Mouse (Mus musculus) embryonic facial prominence, embryonic 13.5 days (tissue): ENCODE measurements at regions not wholly inside any gene's neighbourhood (a gene's known extent, or its start where the extent isn't known, plus 50 kb on each side); places are given as distances from the start of the nearest gene placed in this dataset.

Experiments
- ATAC-seq: fragments of 200-750 bp; cut with Nextera tagmentation; 2 replicates; pipeline ENCODE4 v1.8.0; 2017; ENCODE audit warnings: low read depth; ENCODE audit not compliant: insufficient number of reproducible peaks, insufficient read depth, low FRiP score, low TSS enrichment
- H3K27ac ChIP-seq: fragments of 300-500 bp; sonication (generic); 2 replicates; pipeline ENCODE4 v1.5.1; 2015; ENCODE audit warnings: moderate library complexity, mild to moderate bottlenecking, inconsistent platforms
- H3K27me3 ChIP-seq: fragments of 300-500 bp; sonication (generic); 2 replicates; pipeline ENCODE4 v1.6.1; 2015; ENCODE audit warnings: mild to moderate bottlenecking, inconsistent platforms
- H3K36me3 ChIP-seq: fragments of 300-500 bp; sonication (generic); 2 replicates; pipeline ENCODE4 v1.6.1; 2015; ENCODE audit warnings: mild to moderate bottlenecking, inconsistent platforms
- H3K4me1 ChIP-seq: fragments of 300-500 bp; sonication (generic); 2 replicates; pipeline ENCODE4 v1.6.1; 2015; ENCODE audit warnings: inconsistent platforms
- H3K4me2 ChIP-seq: fragments of 300-500 bp; sonication (generic); 2 replicates; pipeline ENCODE4 v1.6.1; 2015; ENCODE audit warnings: moderate library complexity, mild to moderate bottlenecking, inconsistent platforms
- H3K4me3 ChIP-seq: fragments of 300-500 bp; sonication (generic); 2 replicates; pipeline ENCODE4 v1.5.1; 2015; ENCODE audit warnings: mild to moderate bottlenecking, inconsistent platforms
- H3K9ac ChIP-seq: fragments of 300-500 bp; sonication (generic); 2 replicates; pipeline ENCODE4 v1.6.1; 2015; ENCODE audit warnings: mild to moderate bottlenecking, inconsistent platforms
- H3K9me3 ChIP-seq: fragments of 300-500 bp; sonication (generic); 2 replicates; pipeline ENCODE4 v1.6.1; 2016; ENCODE audit warnings: inconsistent platforms
- WGBS: fragments of 180-500 bp; shearing (Covaris S2); methylation state at CpG from one replicate; pipeline ENCODE4 v1.1.7; 2015; ENCODE audit warnings: mixed read lengths; 5-methylcytosine and 5-hydroxymethylcytosine counted together

- ATAC-seq: no peak
- H3K27ac ChIP-seq: no peak overlapping the region
- no peaks in the 10 kb centered on the region for H3K4me1 ChIP-seq
- H3K9me3 ChIP-seq: no peaks in the 10 kb centered on the region
- no peak overlapping the region for H3K9ac ChIP-seq
- no peak overlapping the region for H3K4me3 ChIP-seq
- WGBS: 32% methylated on average over 8 of the region's 8 CpGs
- no peaks in the 10 kb centered on the region for H3K27me3 ChIP-seq
- H3K4me2 ChIP-seq: no peak overlapping the region
- H3K36me3 ChIP-seq: no peaks in the 10 kb centered on the region
These were observed 344.2 kb downstream of the Mdfic start for GRCm38 (mm10) chr6:16064691-16065090.

GRCm38 (mm10) chr6:16065121-16065520, 344.7 kb downstream of the Mdfic start:
- H3K36me3 ChIP-seq: no peaks in the 10 kb centered on the region
- no peaks in the 10 kb centered on the region for H3K4me1 ChIP-seq
- no peak overlapping the region for H3K4me2 ChIP-seq
- H3K9me3 ChIP-seq: no peaks in the 10 kb centered on the region
- H3K4me3 ChIP-seq: no peak overlapping the region
- H3K9ac ChIP-seq: no peak overlapping the region
- no peak for ATAC-seq
- no peaks in the 10 kb centered on the region for H3K27me3 ChIP-seq
- H3K27ac ChIP-seq: no peak overlapping the region
- 65% methylated on average over 5 of the region's 5 CpGs for WGBS

GRCm38 (mm10) chr6:16076266-16076665, 355.8 kb downstream of the Mdfic start:
- Histone ChIP-seq H3K4me2 (no peak overlapping the region), H3K4me3 (no peak overlapping the region), H3K9me3 (no peaks in the 10 kb centered on the region), H3K27ac (no peak overlapping the region), H3K27me3 (no peaks in the 10 kb centered on the region), H3K36me3 (no peaks in the 10 kb centered on the region), H3K4me1 (peaks cover 5% of the 10 kb centered on the region; the same call in 1 of the 2 replicates), H3K9ac (no peak overlapping the region)
- WGBS: 93% methylated on average over 2 of the region's 2 CpGs
- no peak for ATAC-seq

- WGBS: 36% methylated on average over 4 of the region's 4 CpGs
- Histone ChIP-seq H3K4me3 (no peak overlapping the region), H3K4me1 (peaks cover 5% of the 10 kb centered on the region; the same call in 1 of the 2 replicates), H3K36me3 (no peaks in the 10 kb centered on the region), H3K4me2 (no peak overlapping the region), H3K27me3 (no peaks in the 10 kb centered on the region), H3K9ac (no peak overlapping the region), H3K27ac (no peak overlapping the region), H3K9me3 (no peaks in the 10 kb centered on the region)
- ATAC-seq: no peak
These were observed 356.8 kb downstream of the Mdfic start for GRCm38 (mm10) chr6:16077195-16077810.

DNA sequence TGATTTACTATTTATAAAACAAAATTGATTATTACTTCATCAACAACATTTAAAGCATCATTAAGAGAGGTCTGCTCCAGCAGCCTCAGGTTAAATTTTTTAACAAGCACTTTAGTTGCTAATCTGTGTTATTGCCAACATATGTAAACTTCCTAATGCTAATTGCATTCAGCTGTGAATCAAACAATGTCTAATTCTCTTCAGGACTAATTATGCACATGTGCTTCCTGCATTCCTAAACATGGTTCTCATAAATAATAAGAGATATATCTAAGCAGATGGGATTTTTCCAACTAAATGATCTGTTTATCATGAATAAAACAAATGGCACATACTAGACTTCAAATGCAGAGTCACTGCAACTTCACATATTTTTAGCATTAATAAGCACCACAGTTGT, 357.5 kb downstream of the Mdfic start:
- no peaks in the 10 kb centered on the region for H3K9me3 ChIP-seq
- no peak for ATAC-seq
- no peak overlapping the region for H3K9ac ChIP-seq
- H3K27me3 ChIP-seq: no peaks in the 10 kb centered on the region
- H3K4me1 ChIP-seq: peaks cover 5% of the 10 kb centered on the region; the same call in 1 of the 2 replicates
- H3K4me3 ChIP-seq: no peak overlapping the region
- H3K4me2 ChIP-seq: no peak overlapping the region
- H3K27ac ChIP-seq: no peak overlapping the region
- no peaks in the 10 kb centered on the region for H3K36me3 ChIP-seq

- no peak overlapping the region for H3K4me2 ChIP-seq
- no peak overlapping the region for H3K4me3 ChIP-seq
- H3K27me3 ChIP-seq: no peaks in the 10 kb centered on the region
- WGBS: 78% methylated on average over 7 of the region's 7 CpGs
- H3K36me3 ChIP-seq: no peaks in the 10 kb centered on the region
- H3K4me1 ChIP-seq: no peaks in the 10 kb centered on the region
- no peak overlapping the region for H3K9ac ChIP-seq
- H3K27ac ChIP-seq: no peak overlapping the region
- ATAC-seq: no peak
- no peaks in the 10 kb centered on the region for H3K9me3 ChIP-seq
These were observed 366.6 kb downstream of the Mdfic start for GRCm38 (mm10) chr6:16086952-16087537.

DNA sequence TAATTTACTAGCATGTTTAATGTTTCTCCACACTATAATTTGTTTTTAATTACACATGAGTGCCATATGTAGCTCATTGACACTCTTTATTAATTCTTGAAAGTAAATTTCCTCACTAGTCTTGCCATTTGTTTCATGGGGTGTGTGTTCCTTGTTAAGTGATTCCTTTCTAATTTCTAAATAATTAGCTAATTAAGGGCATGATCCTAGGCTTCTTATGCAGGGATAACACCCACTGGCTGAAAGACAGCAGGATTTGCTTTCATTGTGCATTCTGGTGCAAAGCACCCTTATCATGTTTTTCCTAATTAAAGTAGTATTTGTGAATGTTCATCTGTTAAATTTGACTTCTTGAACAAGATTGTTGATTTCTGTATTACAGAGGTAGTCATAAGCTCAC, 378.3 kb downstream of the Mdfic start:
- no peak overlapping the region for H3K4me3 ChIP-seq
- no peaks in the 10 kb centered on the region for H3K36me3 ChIP-seq
- ATAC-seq: no peak

GRCm38 (mm10) chr6:16141009-16141408, 420.5 kb downstream of the Mdfic start:
- Histone ChIP-seq H3K9me3 (no peaks in the 10 kb centered on the region), H3K36me3 (no peaks in the 10 kb centered on the region), H3K27ac (no peak overlapping the region), H3K4me3 (no peak overlapping the region), H3K4me1 (peaks cover 5% of the 10 kb centered on the region), H3K4me2 (no peak overlapping the region), H3K27me3 (no peaks in the 10 kb centered on the region), H3K9ac (no peak overlapping the region)
- 17% methylated on average over 3 of the region's 3 CpGs for WGBS
- no peak for ATAC-seq

More for the DNA sequence above, 378.3 kb downstream of the Mdfic start:
- no peaks in the 10 kb centered on the region for H3K27me3 ChIP-seq
- H3K9me3 ChIP-seq: no peaks in the 10 kb centered on the region
- H3K9ac ChIP-seq: no peak overlapping the region
- no peak overlapping the region for H3K27ac ChIP-seq
- no peaks in the 10 kb centered on the region for H3K4me1 ChIP-seq
- H3K4me2 ChIP-seq: no peak overlapping the region

DNA sequence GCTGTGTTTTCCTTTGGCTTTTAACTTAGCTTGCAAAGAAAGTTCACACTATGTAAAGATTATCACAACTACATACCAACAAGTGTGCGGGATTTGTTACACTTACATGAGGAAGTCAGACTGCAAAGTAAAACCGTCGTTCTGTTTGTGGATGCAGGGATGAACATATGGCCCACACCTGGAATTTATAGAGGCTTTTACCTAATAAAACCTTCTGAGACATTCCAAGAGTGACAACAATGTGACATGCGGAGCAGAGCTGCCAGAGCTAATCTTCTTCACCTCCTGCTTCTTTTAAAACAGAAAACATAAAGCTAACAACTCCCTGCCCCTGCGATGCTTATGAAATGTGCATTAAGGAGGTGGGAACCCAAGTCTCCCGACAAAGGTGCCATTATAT, 424.1 kb downstream of the Mdfic start:
- Histone ChIP-seq H3K4me1 (peaks cover 5% of the 10 kb centered on the region), H3K27ac (no peak overlapping the region), H3K36me3 (no peaks in the 10 kb centered on the region), H3K27me3 (no peaks in the 10 kb centered on the region), H3K4me2 (peak overlapping the region; percentile 36; the same call in 1 of the 2 replicates), H3K9ac (no peak overlapping the region), H3K4me3 (no peak overlapping the region), H3K9me3 (no peaks in the 10 kb centered on the region)
- ATAC-seq: no peak
- 20% methylated on average over 6 of the region's 6 CpGs for WGBS

DNA sequence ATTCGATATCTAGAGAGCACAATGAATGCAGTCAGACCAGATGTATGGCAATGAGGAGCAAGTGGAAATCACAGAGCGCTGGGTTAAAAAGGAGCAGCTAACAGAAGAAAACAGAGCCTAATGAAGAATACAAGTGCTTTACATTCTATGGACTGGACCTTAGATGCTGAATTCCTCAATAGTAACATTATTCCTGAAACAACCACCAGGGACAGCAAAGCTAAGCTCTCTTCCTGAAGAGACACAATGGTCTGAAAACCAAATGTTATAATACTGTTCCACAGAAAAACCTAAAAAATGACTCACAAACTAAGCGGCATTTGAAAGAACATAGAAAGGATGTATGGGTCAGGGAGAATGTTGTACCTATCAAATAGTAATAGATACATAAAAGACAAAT, 430.1 kb downstream of the Mdfic start:
- no peak overlapping the region for H3K27ac ChIP-seq
- H3K4me2 ChIP-seq: no peak overlapping the region
- H3K9me3 ChIP-seq: no peaks in the 10 kb centered on the region
- H3K9ac ChIP-seq: no peak overlapping the region
- no peaks in the 10 kb centered on the region for H3K27me3 ChIP-seq
- H3K36me3 ChIP-seq: no peaks in the 10 kb centered on the region
- WGBS: 58% methylated on average over 3 of the region's 3 CpGs
- ATAC-seq: no peak
- H3K4me3 ChIP-seq: no peak overlapping the region
- no peaks in the 10 kb centered on the region for H3K4me1 ChIP-seq

DNA sequence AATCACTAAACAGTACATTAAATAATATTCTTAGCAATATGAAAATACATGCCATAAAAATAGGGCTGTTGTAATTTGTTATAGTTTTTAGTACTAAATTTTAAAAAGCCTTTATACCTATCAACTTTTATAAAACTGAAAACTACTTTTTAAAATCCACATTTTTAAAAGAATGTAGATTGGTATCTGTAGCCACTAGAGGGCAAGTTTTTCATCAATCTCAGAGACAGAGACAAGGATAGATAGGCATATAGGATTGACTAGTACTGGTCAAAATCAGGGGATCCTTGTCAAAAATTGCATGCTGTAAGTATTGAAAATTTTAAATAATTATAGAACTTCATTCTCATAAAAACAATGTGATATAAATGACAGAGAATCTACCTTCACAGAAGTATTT, 431.0 kb downstream of the Mdfic start:
- no peaks in the 10 kb centered on the region for H3K27me3 ChIP-seq
- ATAC-seq: no peak
- H3K4me1 ChIP-seq: no peaks in the 10 kb centered on the region
- H3K9me3 ChIP-seq: no peaks in the 10 kb centered on the region
- no peak overlapping the region for H3K4me3 ChIP-seq
- no peaks in the 10 kb centered on the region for H3K36me3 ChIP-seq
- H3K9ac ChIP-seq: no peak overlapping the region
- H3K27ac ChIP-seq: no peak overlapping the region
- H3K4me2 ChIP-seq: no peak overlapping the region

DNA sequence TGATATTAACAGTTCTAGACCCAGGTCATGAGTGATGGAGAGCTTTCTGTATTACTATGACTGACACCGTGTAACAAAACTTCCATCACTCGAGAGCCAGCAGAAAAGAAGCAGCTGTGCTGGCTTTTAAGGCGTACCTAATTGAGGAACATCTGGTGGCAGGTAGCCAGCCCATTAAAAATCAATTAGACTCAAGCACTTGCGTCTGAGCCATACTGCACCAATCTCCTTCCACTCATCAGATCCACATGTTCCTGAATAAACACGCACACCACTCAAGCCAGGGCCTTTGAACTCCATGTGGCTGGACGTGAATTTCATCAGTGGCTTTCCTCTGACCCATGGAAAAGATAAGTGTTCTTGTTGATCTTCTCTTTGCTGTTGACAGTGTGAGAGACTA, 432.2 kb downstream of the Mdfic start:
- no peak for ATAC-seq
- no peak overlapping the region for H3K9ac ChIP-seq
- no peaks in the 10 kb centered on the region for H3K36me3 ChIP-seq
- 24% methylated on average over 6 of the region's 6 CpGs for WGBS
- no peak overlapping the region for H3K4me3 ChIP-seq
- no peak overlapping the region for H3K4me2 ChIP-seq
- no peaks in the 10 kb centered on the region for H3K27me3 ChIP-seq
- no peak overlapping the region for H3K27ac ChIP-seq
- H3K9me3 ChIP-seq: no peaks in the 10 kb centered on the region
- no peaks in the 10 kb centered on the region for H3K4me1 ChIP-seq
